Mouse (Mus musculus): ENCODE measurements around the gene Sash3.

The Sash3 gene

DNA sequence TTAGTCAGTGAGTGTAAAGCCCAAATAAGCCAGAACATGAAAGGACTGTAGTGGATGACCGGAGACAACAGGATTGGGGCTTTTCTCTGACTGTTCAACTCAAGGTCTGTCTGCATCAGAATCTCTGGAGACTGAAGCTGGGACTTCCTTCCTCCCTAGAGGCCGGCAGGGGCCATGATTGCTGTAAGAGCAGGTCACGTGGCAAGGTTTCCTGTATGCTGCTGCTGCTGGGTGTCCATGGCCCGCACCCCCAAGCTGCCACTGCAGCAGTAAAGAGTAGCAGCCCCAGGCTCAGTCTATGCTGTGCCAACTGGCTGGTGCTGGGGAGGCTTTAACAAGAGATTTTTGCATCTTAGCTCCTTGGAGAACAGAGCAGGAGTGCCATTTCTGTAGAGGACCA, at the start of gene Sash3:
TSS of gene Sash3 (plus strand) at position 175 of the 400 bp plus-strand sequence.
- no peak for ATAC-seq (ENCODE audit: low TSS enrichment)

- ATAC-seq (ENCODE audit: low TSS enrichment): no peak
Measured at GRCm38 (mm10) chrX:48096580-48096979, 49.7 kb upstream of the Sash3 start.

DNA sequence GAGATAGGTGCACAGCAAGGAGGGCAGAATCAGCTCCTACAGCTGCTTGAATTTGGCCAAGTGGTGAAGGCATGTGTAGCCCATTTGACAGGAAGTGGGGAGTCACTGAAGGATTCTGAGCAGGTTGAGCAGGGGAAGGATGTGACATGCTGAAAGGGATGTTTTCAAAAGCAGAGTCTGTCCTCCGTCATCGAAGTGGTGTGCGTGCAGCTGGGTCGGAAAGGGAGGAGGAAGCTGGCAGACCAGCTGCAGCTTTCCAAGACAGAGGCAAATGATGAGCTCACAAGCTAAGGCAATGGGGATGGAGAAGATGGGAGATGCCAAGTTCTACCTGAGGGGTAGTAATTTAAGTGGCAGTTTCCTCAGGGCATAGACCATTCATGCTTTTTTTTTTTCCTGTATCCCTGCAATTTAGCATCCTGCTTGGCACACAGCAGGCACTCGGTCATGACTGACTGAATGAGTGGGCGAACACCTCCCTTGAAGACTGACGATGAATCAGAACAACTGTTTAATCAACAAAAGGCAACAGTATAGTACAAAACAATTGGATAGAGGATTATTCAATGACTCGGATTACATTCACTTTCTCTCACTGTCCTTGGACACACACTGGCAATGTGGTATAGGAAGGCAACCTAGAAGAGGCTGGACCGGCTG, 47.6 kb upstream of the Sash3 start:
- ATAC-seq (ENCODE audit: low TSS enrichment): peak; percentile 50

GRCm38 (mm10) chrX:48099871-48100270, 46.4 kb upstream of the Sash3 start:
- ATAC-seq (ENCODE audit: low TSS enrichment): no peak

DNA sequence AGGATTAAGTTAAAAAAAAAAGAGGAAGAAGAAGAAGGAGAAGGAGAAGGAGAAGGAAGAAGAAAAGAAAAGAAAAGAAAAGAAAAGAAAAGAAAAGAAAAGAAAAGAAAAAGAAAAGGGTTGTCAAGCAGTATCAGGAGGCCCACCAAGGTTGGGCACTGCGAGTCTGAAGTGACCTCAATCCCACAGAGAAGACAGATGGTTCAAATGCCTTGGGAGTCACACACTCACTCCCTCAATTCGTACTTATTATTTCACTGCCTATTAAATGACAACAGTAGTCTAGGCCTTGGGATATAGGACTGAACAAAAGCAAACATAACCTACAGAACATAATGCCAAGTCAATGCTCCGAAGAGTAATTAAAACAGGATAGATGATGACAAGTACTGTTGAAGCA, 43.0 kb upstream of the Sash3 start:
- ATAC-seq (ENCODE audit: low TSS enrichment): no peak

GRCm38 (mm10) chrX:48104736-48105441, 41.3 kb upstream of the Sash3 start:
- ATAC-seq (ENCODE audit: low TSS enrichment): peak; percentile 96

DNA sequence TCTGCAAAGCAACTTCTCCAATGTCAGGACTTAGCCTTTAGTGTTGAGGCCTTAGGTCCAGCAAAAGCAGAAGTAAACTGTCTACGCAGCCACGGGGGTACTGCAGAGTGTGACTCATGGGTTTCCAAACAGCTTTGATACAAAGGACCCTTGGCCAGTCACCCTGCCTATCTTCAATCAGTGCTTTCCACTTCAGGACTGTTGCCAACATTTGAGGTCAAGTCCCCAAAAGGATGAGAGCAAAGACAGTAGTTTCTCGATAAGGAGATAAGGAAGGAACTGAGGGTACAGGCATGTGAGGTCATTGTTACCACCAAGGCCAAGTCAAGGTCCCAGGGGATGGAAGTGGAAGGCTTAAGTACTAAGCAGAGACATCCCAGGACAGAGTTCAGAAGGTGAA, 40.0 kb upstream of the Sash3 start:
- ATAC-seq (ENCODE audit: low TSS enrichment): no peak

GRCm38 (mm10) chrX:48108394-48109315, 37.6 kb upstream of the Sash3 start, which contains the start of gene Xpnpep2:
TSS of gene Xpnpep2 (plus strand) at chrX:48108725.
- ATAC-seq (ENCODE audit: low TSS enrichment): no peak

- ATAC-seq (ENCODE audit: low TSS enrichment): no peak
Measured at GRCm38 (mm10) chrX:48109316-48109655, 37.0 kb upstream of the Sash3 start.

DNA sequence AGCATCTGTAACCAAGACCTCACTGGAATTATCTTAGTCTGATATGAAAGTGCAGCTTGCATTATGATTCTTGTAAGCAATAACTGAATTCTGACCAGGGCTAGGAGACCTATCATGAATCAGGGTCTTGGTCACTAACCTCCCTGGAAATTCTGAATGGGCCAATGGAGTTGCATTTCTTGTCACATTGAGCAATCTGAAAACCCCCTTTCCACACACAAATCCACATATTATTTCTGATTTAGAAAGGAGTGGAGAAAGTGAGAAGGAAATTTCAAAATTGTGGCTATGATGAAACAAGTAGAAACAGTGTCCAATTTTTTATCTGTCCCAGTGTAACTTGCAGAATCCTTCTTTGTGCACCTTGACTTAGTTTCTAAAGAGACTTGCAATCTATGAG, 26.9 kb upstream of the Sash3 start:
- no peak for ATAC-seq (ENCODE audit: low TSS enrichment)

- peak; percentile 92 for ATAC-seq (ENCODE audit: low TSS enrichment)
Measured at GRCm38 (mm10) chrX:48124132-48125071, 21.8 kb upstream of the Sash3 start.

GRCm38 (mm10) chrX:48126903-48127476, 19.2 kb upstream of the Sash3 start:
- no peak for ATAC-seq (ENCODE audit: low TSS enrichment)

DNA sequence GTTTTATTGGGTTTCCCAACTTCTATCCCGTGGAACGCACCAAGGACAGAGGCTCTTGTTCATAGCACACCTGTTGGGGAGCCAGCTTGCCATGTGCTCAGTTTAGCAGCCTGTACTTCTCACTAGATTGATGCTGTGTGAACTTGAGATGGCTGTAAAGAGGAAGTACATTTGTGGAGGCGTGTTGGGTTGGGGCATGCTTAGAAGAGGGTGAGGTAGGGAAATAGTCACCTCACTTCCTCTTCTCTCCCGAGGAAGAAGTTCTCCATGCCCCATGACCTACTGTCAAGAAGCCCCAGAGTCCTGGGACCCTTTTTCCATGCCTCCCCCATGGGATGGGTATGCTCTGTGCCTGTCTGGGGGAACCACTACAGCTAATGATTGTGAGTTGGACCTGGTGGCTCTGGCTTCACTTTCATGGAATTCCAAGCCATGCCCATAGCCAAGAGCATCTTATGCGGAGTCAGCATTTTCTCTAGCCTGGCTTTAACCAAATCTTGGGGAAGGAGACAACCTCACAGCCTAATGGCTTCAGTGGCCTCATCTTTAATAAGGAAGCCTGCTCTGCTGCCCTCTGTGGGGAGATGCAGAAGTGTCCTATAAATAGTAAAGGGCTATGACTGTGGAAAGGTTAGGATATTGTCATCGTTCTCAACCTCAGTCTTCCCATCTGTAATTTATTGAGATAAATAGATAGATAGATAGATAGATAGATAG, 18.6 kb upstream of the Sash3 start:
- ATAC-seq (ENCODE audit: low TSS enrichment): no peak

DNA sequence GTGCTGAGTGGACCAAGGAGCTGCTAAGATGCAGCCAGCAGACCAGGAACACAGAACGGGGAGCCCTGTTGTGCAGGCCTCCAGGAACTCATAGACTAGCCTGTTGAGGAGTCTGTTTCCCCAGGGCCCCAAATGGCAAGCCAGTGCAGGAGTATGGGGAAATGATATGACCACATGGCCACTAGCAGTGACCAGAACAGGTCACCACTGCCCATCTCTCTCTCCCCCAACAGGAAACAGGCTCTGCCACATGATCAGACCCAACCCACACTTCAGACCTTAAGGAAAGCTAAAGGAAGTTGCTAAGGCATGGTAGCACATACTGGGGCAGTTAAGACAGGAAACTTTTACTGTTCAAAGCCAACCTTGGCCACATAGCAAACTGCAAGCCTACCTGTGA, 17.1 kb upstream of the Sash3 start:
- no peak for ATAC-seq (ENCODE audit: low TSS enrichment)

DNA sequence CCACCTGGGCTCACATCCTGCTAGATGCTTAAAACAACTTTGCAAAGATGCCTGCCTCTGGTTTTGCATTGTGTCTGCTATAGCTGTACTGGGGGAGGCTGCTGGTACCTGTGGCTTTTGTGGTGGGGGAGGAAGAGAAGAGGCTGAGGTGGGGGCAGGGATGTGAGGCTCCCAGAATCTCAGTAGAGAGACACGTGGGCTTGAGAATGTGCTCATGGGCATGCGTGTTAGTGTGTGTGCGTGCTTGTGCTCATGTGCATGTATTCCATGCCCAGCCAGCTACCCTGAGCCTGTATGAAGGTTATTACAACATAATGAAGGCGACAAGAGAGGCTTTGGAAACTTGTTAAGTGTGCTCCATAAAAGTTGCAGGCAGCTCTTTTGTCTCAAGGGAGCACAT, 9.3 kb upstream of the Sash3 start:
- no peak for ATAC-seq (ENCODE audit: low TSS enrichment)

- ATAC-seq (ENCODE audit: low TSS enrichment): no peak
Measured at GRCm38 (mm10) chrX:48138011-48138410, 8.2 kb upstream of the Sash3 start.

GRCm38 (mm10) chrX:48138539-48139275, 7.5 kb upstream of the Sash3 start:
- ATAC-seq (ENCODE audit: low TSS enrichment): no peak

DNA sequence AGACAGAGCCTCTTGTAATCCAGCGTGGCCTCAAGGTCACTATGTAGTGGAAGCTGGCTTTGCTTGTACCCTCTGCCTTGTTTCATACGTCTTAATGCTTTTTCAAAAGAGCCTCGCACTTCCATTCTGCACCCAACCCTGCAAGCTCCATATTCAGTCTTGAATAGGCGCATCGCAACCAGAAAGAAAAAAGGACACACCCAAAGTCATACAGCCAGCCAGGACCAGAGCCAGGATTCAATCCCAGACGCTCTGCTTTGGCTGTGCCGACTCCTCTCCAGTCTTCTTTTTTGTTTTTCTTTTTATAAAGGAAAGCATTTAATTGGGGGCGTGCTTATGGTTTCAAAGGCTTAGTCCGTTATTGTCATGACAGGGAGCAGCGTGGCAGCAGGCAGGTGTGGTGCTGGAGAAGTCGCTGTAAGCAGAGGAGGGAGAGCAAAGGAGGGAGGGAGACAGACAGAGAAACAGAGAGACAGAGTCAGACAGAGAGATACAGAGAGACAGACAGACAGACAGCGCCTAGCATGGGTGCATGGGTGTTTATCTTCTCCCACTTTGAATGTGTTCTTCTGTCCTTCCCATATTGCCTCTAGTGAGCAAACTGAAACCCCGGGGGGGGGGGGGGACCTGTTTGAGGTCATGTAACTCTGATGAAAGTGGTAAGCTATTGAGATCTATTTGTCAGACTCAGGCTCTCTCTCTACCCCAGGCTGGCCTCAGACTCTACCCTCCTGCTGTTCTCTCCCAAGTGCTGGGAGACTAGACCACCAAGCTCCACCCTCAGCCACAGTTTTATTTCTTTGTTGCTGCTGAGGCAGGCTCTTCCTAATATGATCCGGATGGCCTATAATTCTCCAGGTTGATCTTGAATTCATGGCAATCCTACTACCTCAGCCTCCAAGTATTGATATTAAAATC, 6.6 kb upstream of the Sash3 start:
- no peak for ATAC-seq (ENCODE audit: low TSS enrichment)
